Mouse (Mus musculus): ENCODE data around the gene Btbd3. TPM values are rescaled to one million over a fixed set of nuclear protein-coding genes. Genes with fewer than 3 reads are reported as not detected.

The Btbd3 gene
- total RNA-seq, 4 experiments from 2014 or later = 171 to 180 (median 177) TPM

- DNase-seq (ENCODE audit: low spot score in 2 of 2) = no peak
These were observed 118.2 kb downstream of the Btbd3 start for GRCm38 (mm10) chr2:138374556-138374955.

DNA sequence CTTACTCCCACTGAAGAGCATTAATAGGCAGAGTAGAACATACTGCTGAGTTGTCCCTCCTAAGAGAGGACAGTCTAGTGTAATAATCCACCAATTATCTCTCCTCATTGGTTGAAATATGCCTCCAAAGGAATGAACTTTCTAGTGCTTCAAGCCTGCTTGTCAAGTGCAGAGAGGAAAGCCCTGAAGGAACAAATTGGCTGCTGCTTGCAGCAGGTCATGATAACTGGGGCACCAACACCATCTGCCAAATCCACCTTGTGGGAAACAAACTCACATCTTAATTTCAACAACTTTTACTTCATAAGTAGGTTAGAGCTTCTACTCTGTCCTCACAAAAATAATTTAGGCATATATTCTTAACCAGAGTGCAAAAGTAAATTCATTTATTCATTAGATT, 122.5 kb downstream of the Btbd3 start:
- DNase-seq (ENCODE audit: low spot score in 2 of 2) = no peak

DNA sequence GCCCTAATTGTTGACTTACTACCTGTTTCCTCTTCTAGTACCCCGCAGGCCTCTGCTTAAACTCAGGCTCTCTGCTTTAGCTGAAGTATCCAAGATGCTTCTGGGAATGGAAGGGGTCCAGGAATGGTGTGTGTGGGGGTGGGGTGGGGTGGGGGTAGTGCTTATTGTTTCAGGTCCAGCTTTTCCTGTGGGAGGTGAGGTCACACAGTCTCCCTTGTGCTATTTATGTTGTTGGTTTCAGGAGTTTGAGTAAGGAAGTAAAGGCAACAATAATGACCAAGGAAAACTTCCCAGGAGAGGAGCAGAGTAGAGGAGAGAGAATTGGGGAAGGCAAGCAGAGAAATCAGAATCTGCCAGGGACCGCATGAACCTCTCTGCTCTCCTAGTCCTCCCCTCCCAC, 128.4 kb downstream of the Btbd3 start:
- DNase-seq (ENCODE audit: low spot score in 2 of 2) = no peak

DNA sequence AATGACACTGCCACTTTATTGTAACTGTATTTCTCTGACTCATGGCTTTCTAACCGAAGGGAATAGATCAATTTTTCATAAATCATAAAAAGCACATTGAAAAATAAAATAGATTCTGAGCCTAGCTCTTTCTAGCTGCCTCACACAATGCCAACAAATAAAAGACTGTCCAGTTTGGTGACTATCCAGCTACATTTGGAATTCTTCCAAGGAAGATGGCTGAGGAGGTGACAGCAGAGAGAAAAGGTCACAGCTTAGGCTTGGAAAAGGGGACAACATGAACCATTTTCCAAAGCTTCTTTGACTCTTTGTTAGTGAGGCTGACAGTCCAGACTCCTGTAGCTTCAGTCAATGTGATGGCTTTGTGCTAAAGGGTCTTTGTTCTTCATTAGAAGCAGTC, 132.2 kb downstream of the Btbd3 start:
- no peak for DNase-seq (ENCODE audit: low spot score in 2 of 2)

- DNase-seq (ENCODE audit: low spot score in 2 of 2) = no peak
These were observed 146.7 kb downstream of the Btbd3 start for GRCm38 (mm10) chr2:138403046-138403445.

GRCm38 (mm10) chr2:138405753-138406528, 149.6 kb downstream of the Btbd3 start:
- DNase-seq (ENCODE audit: low spot score in 2 of 2) = peak; percentile 23 to 49

DNA sequence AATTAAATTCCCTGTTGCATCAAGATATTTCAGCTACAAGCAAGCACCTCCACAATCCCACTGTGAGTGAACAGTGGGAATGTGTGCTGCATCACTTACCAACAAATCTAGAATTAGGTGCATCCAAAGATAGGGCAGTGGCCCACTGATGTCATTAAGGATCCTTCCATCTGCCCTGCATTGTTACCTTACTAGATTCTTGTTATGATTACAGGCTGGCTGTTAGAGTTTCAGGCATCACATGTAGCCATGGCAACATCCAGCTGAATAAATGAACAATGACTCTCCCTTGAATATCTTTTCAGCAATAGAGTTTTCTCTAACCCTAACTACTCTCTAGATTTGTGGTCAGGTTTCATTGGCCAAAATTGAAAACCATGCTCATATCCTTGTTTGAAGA, 150.3 kb downstream of the Btbd3 start:
- no peak for DNase-seq (ENCODE audit: low spot score in 2 of 2)

DNA sequence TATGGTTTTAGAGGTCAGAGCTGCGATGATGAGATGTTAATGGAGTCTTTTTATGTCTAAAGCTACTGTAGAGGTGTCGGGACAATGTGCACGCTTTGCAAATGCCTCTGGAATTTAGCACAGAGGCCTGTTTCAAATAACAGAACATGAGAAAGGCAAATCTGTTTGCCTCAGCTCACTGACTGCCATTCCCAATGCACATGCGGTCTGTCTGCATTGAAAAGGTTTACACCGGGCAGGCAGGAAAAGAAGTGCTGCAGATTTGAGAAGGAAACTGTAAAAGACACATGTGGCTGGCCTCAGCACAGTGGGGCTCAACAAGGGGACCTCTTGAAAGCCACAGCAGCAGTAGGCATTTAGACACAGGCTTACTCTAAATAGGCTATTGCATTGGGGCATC, 156.2 kb downstream of the Btbd3 start:
- DNase-seq (ENCODE audit: low spot score in 2 of 2) = no peak

- DNase-seq (ENCODE audit: low spot score in 2 of 2) = no peak
These were observed 166.0 kb downstream of the Btbd3 start for GRCm38 (mm10) chr2:138422321-138422720.

DNA sequence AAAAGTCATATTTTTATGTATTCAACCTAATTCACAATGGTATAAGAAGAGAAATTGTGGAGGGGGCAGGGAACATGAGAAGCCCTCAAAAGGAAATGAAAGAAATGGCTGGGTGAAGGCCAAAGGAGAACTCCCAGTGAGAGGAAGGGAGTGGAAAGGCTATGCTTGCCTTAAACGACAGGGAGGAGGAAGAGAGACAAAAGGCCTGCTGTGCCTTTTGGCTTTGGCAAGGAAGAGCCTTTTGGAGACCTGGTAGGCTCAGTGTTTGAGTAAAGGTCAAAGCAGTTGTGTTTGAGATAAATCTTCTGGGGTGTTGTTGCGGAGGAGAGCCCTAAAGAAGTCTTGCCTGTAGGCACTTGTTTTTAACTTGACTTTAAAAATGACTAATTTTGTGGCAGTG, 175.6 kb downstream of the Btbd3 start:
- DNase-seq (ENCODE audit: low spot score in 2 of 2) = no peak

DNA sequence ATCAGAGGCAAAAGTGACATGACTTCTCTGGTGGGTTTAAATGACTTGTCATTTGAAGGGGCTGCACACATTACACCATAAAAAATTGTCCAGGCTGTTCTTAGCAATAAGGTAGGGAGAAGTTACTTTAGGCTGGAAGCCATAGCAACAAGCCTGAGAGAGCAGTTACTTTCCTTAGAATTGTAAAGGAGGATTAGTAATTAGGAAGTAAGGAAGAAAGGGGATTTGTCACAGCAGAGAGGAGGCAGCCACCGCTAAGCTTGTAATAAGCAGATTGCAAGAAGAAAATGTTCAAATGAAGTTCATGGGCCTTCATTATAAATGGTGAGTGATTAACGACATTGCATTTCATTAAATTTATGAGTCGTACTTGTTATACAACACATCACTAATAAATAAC, 190.1 kb downstream of the Btbd3 start:
- DNase-seq (ENCODE audit: low spot score in 2 of 2) = no peak

- no peak for DNase-seq (ENCODE audit: low spot score in 2 of 2)
These were observed 190.6 kb downstream of the Btbd3 start for GRCm38 (mm10) chr2:138446943-138447342.

DNA sequence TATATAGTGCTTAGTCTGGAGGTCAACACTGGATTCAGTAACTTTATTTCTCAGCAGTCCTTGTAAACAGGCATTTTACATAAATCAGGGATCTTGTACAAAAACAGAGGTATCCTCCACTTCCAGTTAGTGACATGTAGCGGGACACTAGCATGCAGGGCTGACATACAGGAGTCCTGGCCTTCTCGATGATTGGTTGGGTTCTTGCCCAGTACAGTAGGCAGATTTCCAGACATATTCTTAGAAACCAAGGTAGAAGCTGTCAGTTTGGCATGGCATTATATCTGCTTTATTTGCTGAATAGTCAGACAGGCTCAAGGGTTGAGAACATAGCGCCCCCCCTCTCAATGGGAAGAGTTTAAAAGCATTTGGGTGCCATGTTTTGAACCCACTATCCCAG, 191.3 kb downstream of the Btbd3 start:
- no peak for DNase-seq (ENCODE audit: low spot score in 2 of 2)

GRCm38 (mm10) chr2:138468046-138468572, 211.7 kb downstream of the Btbd3 start:
- no peak for DNase-seq (ENCODE audit: low spot score in 2 of 2)

DNA sequence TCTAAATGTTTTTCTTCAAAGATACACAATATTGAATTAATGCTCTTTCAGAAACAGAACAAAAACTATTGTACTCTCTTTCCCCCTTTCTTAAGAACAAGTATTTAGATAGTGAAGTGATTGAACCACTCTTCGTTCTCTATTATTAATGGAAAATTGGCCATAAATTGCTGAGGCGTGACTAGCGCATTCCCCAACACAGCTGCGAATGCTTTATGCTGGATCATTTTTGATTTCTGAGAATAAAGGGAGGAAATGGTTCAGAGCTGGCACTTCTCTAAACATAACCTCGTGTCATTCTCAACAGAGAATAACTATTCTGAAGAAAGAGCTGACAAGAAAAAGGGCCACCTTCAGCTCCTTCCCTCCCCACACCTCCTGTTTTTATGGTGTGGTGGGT, 217.0 kb downstream of the Btbd3 start:
- DNase-seq (ENCODE audit: low spot score in 2 of 2) = no peak

GRCm38 (mm10) chr2:138476486-138476885, 220.1 kb downstream of the Btbd3 start:
- DNase-seq (ENCODE audit: low spot score in 2 of 2) = peak; percentile 36 to 52

- no peak for DNase-seq (ENCODE audit: low spot score in 2 of 2)
These were observed 220.9 kb downstream of the Btbd3 start for GRCm38 (mm10) chr2:138477278-138477677.

DNA sequence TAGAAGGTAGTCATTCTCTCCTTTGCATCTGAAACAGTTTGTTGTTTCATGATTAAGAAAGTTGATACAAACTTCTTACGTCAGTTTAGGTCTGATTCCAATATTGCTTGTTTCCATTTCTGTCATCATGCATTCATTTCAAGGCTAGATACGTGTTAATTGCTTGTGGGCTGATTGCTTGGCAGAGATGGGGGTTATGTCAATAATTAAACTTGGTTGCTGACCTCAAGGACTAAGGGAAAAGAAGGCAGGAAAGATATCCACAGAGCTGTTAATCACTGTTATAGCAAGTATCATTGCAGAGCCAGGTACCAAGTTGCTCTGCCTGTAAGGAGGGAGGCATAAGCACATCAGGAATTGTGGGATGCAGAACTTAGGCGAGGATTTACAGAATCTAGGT, 226.2 kb downstream of the Btbd3 start:
- DNase-seq (ENCODE audit: low spot score in 2 of 2) = no peak

- DNase-seq (ENCODE audit: low spot score in 2 of 2) = no peak
These were observed 228.5 kb downstream of the Btbd3 start for GRCm38 (mm10) chr2:138484871-138485270.

GRCm38 (mm10) chr2:138490688-138491405, 234.5 kb downstream of the Btbd3 start:
- no peak for DNase-seq (ENCODE audit: low spot score in 2 of 2)

DNA sequence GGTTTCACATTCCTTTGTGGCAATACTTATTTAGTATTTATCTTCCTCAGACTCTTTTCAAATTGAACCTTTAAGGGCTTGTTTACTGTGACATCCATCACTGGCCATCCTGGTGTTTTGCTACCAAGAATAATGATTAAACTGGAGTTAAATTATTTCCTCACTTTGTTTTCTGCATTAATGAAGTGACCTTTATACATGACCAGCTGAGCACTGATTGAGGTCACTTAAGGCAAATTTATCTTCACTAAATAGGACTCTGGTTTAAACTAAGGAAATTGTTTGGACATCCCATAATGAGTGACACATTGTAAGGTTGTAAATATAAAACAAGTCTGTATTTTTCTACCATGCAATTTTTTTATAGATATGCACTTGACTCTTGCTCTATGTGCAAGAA, 235.8 kb downstream of the Btbd3 start:
- DNase-seq (ENCODE audit: low spot score in 2 of 2) = no peak

- DNase-seq (ENCODE audit: low spot score in 2 of 2) = no peak
These were observed 247.6 kb downstream of the Btbd3 start for GRCm38 (mm10) chr2:138503866-138504380.

All from layer of hippocampus, adult 8-10 months (tissue).